ENCODE assay signal across 8 mouse cellular contexts in genomic region chr13:94116705-94117410, GRCm38 (mm10). TPM values are rescaled to one million over a fixed set of nuclear protein-coding genes. Genes with fewer than 3 reads are reported as not detected.
DNase-seq lines count a peak whose midpoint lies in the region; ATAC-seq and TF ChIP-seq lines count a peak whose summit lies in the region.

No protein-coding gene starts in this region.

- DNase-seq in lung, adult 18-20 months = no peak
- DNase-seq in hindbrain, postnatal 0 days (ENCODE audit: low spot score) = no peak
- DNase-seq in gastrocnemius, adult 18-20 months (ENCODE audit: low spot score) = no peak

- TF ChIP-seq CTCF in hindbrain, postnatal 0 days (IDR thresholded peaks at IDR 0.05; ENCODE audit: low read depth) = no peak

- peaks cover 3% of the 10 kb centered on the region; the same call in 1 of the 2 replicates for H3K9me3 ChIP-seq in forebrain, embryonic 12.5 days
- H3K9me3 ChIP-seq in forebrain, embryonic 13.5 days (replicated peaks) = peaks cover 7% of the 10 kb centered on the region; the same call in 1 of the 2 replicates
- H3K9me3 ChIP-seq in lung, embryonic 16.5 days (ENCODE audit: control insufficient read depth, low read length) = peaks cover 2% of the 10 kb centered on the region; the same call in 1 of the 2 replicates
- no peaks in the 10 kb centered on the region; the same call in 1 of the 2 replicates for H3K9me3 ChIP-seq in hindbrain, postnatal 0 days (ENCODE audit: low read length)
- 0 out of 2 replicates have a peak, but pooled peaks cover 3% of the 10 kb centered on the region for H3K9me3 ChIP-seq in neural tube, embryonic 12.5 days

- no peak overlapping the region for H3K4me3 ChIP-seq in forebrain, embryonic 12.5 days (replicated peaks)
- no peak overlapping the region for H3K4me3 ChIP-seq in forebrain, embryonic 13.5 days
- H3K4me3 ChIP-seq in lung, embryonic 16.5 days (ENCODE audit: low read length) = no peak overlapping the region
- H3K4me3 ChIP-seq in hindbrain, postnatal 0 days (ENCODE audit: low read length) = no peak overlapping the region
- no peak overlapping the region for H3K4me3 ChIP-seq in neural tube, embryonic 12.5 days

- no peak overlapping the region for H3K4me2 ChIP-seq in forebrain, embryonic 12.5 days
- H3K4me2 ChIP-seq in forebrain, embryonic 13.5 days = no peak overlapping the region
- H3K4me2 ChIP-seq in lung, embryonic 16.5 days (ENCODE audit: low read depth, low read length) = no peak overlapping the region; the same call in 1 of the 2 replicates
- no peak overlapping the region for H3K4me2 ChIP-seq in hindbrain, postnatal 0 days (ENCODE audit: low read depth, low read length)
- H3K4me2 ChIP-seq in neural tube, embryonic 12.5 days (replicated peaks) = peak overlapping the region; percentile 5

- no peaks in the 10 kb centered on the region for H3K36me3 ChIP-seq in forebrain, embryonic 12.5 days (replicated peaks)
- 0 out of 2 replicates have a peak, but pooled peaks cover 3% of the 10 kb centered on the region for H3K36me3 ChIP-seq in forebrain, embryonic 13.5 days (ENCODE audit: poor library complexity, severe bottlenecking)
- H3K36me3 ChIP-seq in lung, embryonic 16.5 days (ENCODE audit: control insufficient read depth, insufficient read depth, low read length) = peaks cover 11% of the 10 kb centered on the region
- H3K36me3 ChIP-seq in hindbrain, postnatal 0 days (ENCODE audit: insufficient read depth, low read length) = no peaks in the 10 kb centered on the region
- H3K36me3 ChIP-seq in neural tube, embryonic 12.5 days = no peaks in the 10 kb centered on the region

- peaks cover 4% of the 10 kb centered on the region; the same call in 1 of the 2 replicates for H3K4me1 ChIP-seq in forebrain, embryonic 12.5 days
- peaks cover 10% of the 10 kb centered on the region; the same call in 1 of the 2 replicates for H3K4me1 ChIP-seq in forebrain, embryonic 13.5 days
- peaks cover 18% of the 10 kb centered on the region for H3K4me1 ChIP-seq in lung, embryonic 16.5 days (replicated peaks; ENCODE audit: control insufficient read depth, insufficient read depth, low read length)
- H3K4me1 ChIP-seq in hindbrain, postnatal 0 days (ENCODE audit: insufficient read depth, low read length) = no peaks in the 10 kb centered on the region
- H3K4me1 ChIP-seq in neural tube, embryonic 12.5 days = 0 out of 2 replicates have a peak, but pooled peaks cover 4% of the 10 kb centered on the region

- H3K9ac ChIP-seq in forebrain, embryonic 12.5 days = no peak overlapping the region
- no peak overlapping the region for H3K9ac ChIP-seq in forebrain, embryonic 13.5 days
- H3K9ac ChIP-seq in lung, embryonic 16.5 days (ENCODE audit: low read length) = no peak overlapping the region
- H3K9ac ChIP-seq in hindbrain, postnatal 0 days (replicated peaks; ENCODE audit: low read length) = no peak overlapping the region
- H3K9ac ChIP-seq in neural tube, embryonic 12.5 days = no peak overlapping the region

- H3K27ac ChIP-seq in forebrain, embryonic 12.5 days = 0 out of 2 replicates have a peak overlapping the region, but pooled peaks have one; percentile 46
- H3K27ac ChIP-seq in forebrain, embryonic 13.5 days = no peak overlapping the region
- peak overlapping the region; percentile 32 for H3K27ac ChIP-seq in lung, embryonic 16.5 days (ENCODE audit: low read length)
- peak overlapping the region; percentile 20; the same call in 1 of the 2 replicates for H3K27ac ChIP-seq in hindbrain, postnatal 0 days
- H3K27ac ChIP-seq in neural tube, embryonic 12.5 days = no peak overlapping the region

- H3K27me3 ChIP-seq in forebrain, embryonic 12.5 days = no peaks in the 10 kb centered on the region
- H3K27me3 ChIP-seq in forebrain, embryonic 13.5 days = no peaks in the 10 kb centered on the region
- H3K27me3 ChIP-seq in lung, embryonic 16.5 days (ENCODE audit: control insufficient read depth, insufficient read depth, low read depth, low read length) = no peaks in the 10 kb centered on the region
- H3K27me3 ChIP-seq in hindbrain, postnatal 0 days (ENCODE audit: insufficient read depth, low read length) = no peaks in the 10 kb centered on the region
- no peaks in the 10 kb centered on the region for H3K27me3 ChIP-seq in neural tube, embryonic 12.5 days (replicated peaks)

- ATAC-seq in forebrain, embryonic 12.5 days (ENCODE audit: low FRiP score) = no peak
- no peak for ATAC-seq in forebrain, embryonic 13.5 days
- peak; percentile 51 for ATAC-seq in lung, embryonic 16.5 days (ENCODE audit: low read depth)
- no peak for ATAC-seq in hindbrain, postnatal 0 days
- ATAC-seq in neural tube, embryonic 12.5 days (ENCODE audit: low FRiP score, low read depth) = no peak
- ATAC-seq in erythroid progenitor cell, adult 5-6 weeks (replicated peaks; ENCODE audit: low FRiP score, poor library complexity, severe bottlenecking) = no peak

- 65% methylated on average over 13 of the region's 13 CpGs for WGBS in forebrain, embryonic 12.5 days
- WGBS in forebrain, embryonic 13.5 days = 69% methylated on average over 13 of the region's 13 CpGs
- WGBS in lung, embryonic 16.5 days = 55% methylated on average over 13 of the region's 13 CpGs
- WGBS in hindbrain, postnatal 0 days = 72% methylated on average over 13 of the region's 13 CpGs
- 22% methylated on average over 13 of the region's 13 CpGs for WGBS in neural tube, embryonic 12.5 days

RNA-seq across cellular contexts. Expression of gene Lhfpl2, which starts 59.3 kb away (rescaled TPM):
- 17.5 and 21.3 TPM in 2 replicates for polyA plus RNA-seq in forebrain, embryonic 12.5 days (2016; fragmentation: Nextera tagmentation; extraction: Ambion mirVana)
- 10.1 and 12.3 TPM in 2 replicates for polyA plus RNA-seq in forebrain, embryonic 13.5 days (2015; fragmentation: Nextera tagmentation; extraction: Ambion mirVana)
- polyA plus RNA-seq in lung, embryonic 16.5 days (2015; fragmentation: Nextera tagmentation; extraction: Ambion mirVana) = 53.1 and 54.1 TPM in 2 replicates
- total RNA-seq in hindbrain, postnatal 0 days (2014; rRNA removed) = 32.1 and 33.5 TPM in 2 replicates
- 14.7 and 15.3 TPM in 2 replicates for polyA plus RNA-seq in hindbrain, postnatal 0 days (2015; fragmentation: Nextera tagmentation; extraction: Ambion mirVana)
- polyA plus RNA-seq in neural tube, embryonic 12.5 days (2016; fragmentation: Nextera tagmentation; extraction: Ambion mirVana) = 22.3 and 24.2 TPM in 2 replicates
- total RNA-seq in gastrocnemius, adult 18-20 months (2021) = 1 to 10 TPM; 1.5 to 4.6 TPM
- total RNA-seq in erythroid progenitor cell, adult 5-6 weeks (2015; ENCODE audit: low replicate concordance) = 3.6 and 6.7 TPM in 2 replicates
- total RNA-seq in erythroid progenitor cell, adult 5-6 weeks (2017; ENCODE audit: low replicate concordance) = 2.6 and 7.8 TPM in 2 replicates

Comparison
In these comparisons a context has a peak if more than half of its experiments do, and no peak if none do; other contexts are left out.
1. H3K27ac ChIP-seq: peak in forebrain, embryonic 12.5 days (single experiment), lung, embryonic 16.5 days (single experiment) and hindbrain, postnatal 0 days (single experiment); none in forebrain, embryonic 13.5 days (single experiment) and neural tube, embryonic 12.5 days (single experiment).